Mouse (Mus musculus) embryo, embryonic 9.5 days (tissue): Measurements from ENCODE around the gene Cd72.
A peak's percentile ranks its signal among the peaks of the same experiment; 100 is the strongest.

Experiments
- DNase-seq: peaks from one replicate; pipeline ENCODE4 v3.0.0-alpha.2; 2017; ENCODE audit errors: extremely low spot score

The Cd72 gene

GRCm38 (mm10) chr4:43402212-43402611 is 52.2 kb downstream of the Cd72 start:
- DNase-seq, result no peak

- no peak for DNase-seq
These were observed 52.9 kb downstream of the Cd72 start for GRCm38 (mm10) chr4:43401486-43401885.

- peak; percentile 31 for DNase-seq
These were observed 53.5 kb downstream of the Cd72 start for GRCm38 (mm10) chr4:43400976-43401375.

GRCm38 (mm10) chr4:43399391-43400131 is 54.9 kb downstream of the Cd72 start:
- no peak for DNase-seq

- DNase-seq, result no peak
These were observed 55.5 kb downstream of the Cd72 start for GRCm38 (mm10) chr4:43398829-43399331.

GRCm38 (mm10) chr4:43398014-43398413 is 56.4 kb downstream of the Cd72 start:
- DNase-seq, result no peak
